Mouse (Mus musculus): ENCODE measurements around the gene Uprt. TPM values are rescaled to one million over a fixed set of nuclear protein-coding genes. Genes with fewer than 3 reads are reported as not detected.

The Uprt gene
- polyA plus RNA-seq (2017; shearing (Covaris generic)), result 2.4 TPM

GRCm38 (mm10) chrX:104482572-104483443 lies at the start of gene Uprt:
Gene Uprt, plus strand, starts transcription at chrX:104482818.

Other genes starting within 250 kb of the Uprt start
- gene Abcb7, start 69.0 kb upstream of the Uprt start, polyA plus RNA-seq (2017; shearing (Covaris generic)), result 13.9 TPM
- gene Zdhhc15, start 188.2 kb downstream of the Uprt start, polyA plus RNA-seq (2017; shearing (Covaris generic)), result 10.2 TPM